Mouse (Mus musculus) T-helper 2 cell (primary cell): ENCODE results near the gene Nudcd2.

Experiments
- in situ Hi-C: fragments of 300-600 bp; cut with MboI, MseI; formaldehyde crosslinking; loops from one replicate; pipeline ENCODE4 v1.15.1; 2025; ENCODE audit warnings: high pct_unique_total_duplicates

The Nudcd2 gene

DNA sequence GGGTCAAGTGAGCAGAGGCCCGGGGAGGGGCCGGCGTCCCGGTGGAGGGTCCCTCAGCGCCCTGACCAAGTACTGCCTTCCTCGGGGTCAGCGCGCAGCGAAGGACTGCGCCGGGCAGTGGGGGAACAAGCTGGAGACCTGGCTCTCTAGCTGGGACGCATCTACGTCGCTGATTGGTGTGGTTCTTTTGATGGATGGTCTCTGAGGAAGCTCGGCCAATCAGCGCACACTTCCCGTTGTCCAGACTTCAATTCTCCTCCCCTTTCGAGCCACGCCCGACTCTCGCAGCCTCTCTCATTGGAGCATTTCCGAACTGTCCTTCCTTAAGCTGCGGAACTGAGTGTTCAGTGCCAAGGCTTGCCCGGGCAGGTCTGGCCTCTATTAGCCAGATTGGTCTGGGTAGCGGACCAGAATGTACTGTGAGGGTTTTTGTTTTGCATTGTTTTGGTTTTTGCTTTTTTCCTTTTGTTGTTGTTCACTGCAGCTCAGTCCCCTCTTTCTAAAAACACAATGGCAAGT, 21.7 kb downstream of the Nudcd2 start, which contains the start of gene Ccng1:
Gene Ccng1 (minus strand): TSS at position 203 of the 519 bp plus-strand sequence.
- in situ Hi-C loops: no loop called here

DNA sequence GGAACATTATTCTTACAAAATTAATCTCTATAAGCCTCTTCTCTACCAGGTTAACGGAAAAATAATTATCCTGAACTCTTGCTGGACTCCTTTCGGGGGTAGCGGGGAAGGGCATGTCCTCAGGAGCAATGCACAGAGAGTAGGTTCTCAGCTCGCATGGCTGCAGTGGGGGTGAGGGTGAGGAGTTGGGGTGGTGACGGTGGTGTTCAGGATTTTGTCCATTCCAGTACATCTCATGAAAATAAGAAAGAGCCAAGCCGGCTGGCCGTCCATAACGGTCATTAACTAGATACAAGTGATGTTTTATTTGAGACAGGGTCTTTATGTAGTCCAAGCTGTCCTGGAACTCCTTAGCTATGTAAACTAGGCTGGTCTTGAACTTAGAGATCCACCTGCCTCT, 22.5 kb downstream of the Nudcd2 start:
- in situ Hi-C loops: no loop called here

DNA sequence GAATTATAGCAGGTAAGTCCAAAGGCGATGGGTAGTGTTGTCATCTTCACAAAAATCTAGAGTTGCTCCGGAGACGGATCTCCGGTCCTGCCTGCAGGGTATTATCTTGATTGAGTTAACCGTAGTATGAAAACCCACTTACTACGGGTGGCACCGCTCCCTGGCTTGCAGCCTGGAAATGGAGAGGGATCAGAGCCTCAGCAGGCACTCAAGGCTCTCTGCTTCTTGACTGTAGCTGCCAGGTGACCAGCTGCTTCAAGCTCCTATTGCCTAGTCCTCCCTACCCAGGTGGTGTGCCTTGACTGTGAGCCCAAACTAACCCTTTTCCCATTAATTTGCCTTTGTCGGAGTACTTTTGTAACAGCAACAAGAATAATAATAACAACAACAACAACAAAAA, 26.4 kb downstream of the Nudcd2 start:
- in situ Hi-C loops: no loop called here

DNA sequence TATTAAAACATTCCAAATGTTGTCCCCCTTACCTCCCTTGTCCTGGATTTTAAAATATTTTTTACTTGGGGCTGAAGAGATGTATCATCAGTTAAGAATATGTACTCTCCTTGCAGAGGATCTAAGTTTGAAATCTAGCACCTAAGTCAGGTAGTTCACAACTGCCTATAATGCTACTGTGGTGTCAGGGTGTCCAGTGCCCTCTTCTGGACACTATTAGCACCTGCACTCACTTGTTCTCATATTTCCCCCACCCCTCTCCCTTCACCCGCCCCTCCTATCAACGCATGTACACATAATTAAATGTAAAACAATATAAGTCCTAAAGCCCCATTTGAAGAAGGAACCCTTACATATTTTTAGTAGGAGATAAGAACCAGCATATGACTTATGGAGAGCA, 29.9 kb downstream of the Nudcd2 start:
- in situ Hi-C loops: no loop called here

DNA sequence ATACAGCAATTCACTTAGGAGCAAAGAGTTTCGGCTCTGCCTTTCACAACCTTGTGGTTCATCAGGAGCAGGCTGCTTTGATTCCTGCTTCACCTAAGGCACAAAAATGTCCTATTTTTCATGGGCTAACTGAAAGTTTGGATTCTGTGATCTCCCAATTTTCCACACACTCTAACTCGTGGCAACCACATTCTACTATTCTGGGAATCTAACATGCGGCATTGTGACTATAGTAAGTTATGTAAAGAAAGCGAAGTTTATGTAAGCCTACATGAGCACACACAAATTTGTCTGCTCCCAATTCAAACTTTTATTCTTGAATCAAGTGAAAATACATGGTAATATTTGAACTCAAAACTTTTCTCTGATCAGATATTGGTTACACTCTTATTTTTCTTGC, 31.2 kb downstream of the Nudcd2 start:
- in situ Hi-C loops: no loop called here

DNA sequence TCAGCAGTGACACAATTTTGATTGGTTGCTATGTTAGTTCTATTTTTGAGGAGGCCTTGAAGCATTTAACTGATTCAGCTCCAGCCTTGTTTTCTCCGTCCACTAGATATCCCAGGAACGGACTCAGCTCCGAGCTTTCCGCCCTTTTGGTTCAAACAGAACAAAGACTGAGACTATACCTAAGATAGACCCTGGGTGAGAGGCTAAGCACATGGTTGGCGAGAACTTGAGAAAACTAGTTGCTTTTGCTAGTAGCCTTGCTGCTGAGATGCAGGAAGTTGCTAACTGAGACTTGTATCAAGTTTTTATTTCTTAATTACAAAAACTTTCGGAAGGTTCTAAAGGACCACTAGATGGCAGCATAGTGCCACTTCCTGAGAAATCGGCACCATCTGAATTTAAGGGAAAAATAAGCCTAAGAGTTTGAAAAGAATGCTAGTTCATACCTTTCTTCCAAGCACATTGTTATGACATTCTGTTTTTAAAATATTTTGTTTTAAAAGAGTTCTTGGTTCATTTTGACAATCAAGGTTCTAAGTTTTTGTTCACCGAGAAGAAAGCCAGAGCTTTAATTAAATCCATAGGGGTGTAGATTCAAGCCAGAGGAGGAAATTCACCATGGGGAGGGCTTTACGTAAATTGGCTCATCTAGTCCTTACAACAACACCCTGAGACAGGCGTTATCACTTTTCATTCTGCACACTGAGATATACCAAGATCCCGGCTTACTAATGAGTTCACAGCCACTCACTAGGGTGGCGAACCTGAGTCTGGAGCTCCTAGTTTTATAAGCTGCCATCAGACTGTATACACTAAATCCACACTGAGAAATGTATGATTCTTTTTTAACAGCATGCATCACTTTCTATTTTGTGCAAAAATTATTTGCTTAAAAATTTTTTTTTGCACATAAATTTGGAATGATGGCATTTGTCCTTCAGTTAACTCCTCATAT, 42.1 kb downstream of the Nudcd2 start:
- in situ Hi-C loops: no loop called here

DNA sequence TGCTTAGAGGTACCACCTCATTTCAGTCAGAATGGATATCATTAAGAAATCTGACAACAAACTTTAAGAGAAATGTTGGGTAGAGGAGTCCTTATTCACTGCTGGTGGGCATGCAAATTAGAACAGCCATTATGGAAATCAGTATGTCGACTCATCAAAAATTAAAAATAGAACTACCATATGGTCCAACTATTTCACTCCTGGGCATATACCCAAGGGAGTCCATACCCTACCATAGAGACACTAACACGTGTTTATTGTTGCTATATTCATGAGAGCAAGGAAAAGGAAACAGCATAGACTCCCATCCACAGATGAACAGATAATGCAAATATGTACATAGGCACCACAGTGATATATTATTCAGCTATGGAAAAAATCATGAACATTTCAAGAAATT, 48.4 kb downstream of the Nudcd2 start:
- in situ Hi-C loops: no loop called here

DNA sequence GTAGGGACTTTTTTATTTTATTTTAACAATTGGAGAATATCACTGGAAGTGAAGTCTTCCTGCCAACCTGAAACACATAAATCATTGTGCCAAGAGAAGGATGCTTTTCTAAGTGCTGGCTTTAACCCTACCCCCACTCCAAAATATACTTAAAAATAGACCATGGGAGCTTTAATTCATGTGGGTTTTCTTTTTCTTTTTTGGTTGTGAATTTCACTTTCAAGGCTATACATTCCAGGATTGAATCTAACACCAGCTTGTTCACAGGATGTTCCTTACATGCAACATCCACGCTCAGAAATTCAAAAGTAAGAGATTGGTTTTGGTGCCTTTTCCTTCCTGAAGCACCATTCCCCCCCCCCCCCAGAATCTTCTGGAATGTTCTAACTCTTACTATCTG, 49.9 kb downstream of the Nudcd2 start:
- in situ Hi-C loops: no loop called here

DNA sequence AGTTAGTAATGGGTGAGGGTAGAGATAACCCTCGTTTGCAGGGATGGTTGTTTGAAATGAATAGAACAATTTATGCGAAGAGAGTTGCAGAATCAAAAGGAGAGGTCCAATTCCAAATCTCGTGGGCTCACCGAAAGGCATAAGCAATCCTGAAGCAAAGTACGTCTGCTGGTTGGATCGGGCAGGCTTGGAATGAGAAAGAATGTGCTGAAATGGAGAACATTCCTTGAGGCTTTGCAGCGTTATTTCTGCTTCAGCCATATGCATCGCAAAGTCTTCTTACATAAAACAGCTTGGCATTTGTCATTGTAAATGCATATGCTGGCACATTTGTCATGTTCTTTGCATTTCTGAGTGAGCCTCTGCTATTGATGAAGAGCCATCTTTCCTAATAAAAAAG, 50.9 kb downstream of the Nudcd2 start:
- in situ Hi-C loops: no loop called here

DNA sequence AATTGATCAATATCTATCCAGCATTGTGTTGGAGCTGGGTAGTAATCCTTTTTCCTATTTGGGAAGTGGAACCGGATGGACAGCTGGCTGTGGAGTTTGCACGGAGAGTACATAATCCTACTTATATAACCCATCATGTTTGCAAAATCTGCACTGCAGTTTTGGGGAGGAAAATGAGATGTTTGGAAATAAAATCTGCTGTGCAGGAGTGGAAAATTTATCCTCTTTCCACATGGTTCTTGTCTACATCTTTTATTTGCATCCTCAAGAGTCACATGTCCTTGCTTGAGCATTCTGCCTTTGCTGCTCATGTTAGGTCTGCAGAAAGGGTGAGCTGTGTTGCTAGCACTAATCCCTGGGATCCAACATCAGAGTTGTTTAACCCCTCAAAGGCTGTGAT, 53.4 kb downstream of the Nudcd2 start:
- in situ Hi-C loops: no loop called here
